Mouse (Mus musculus) intestine, postnatal 0 days (tissue): ENCODE data around the gene Plxnb2. TPM values are rescaled to one million over a fixed set of nuclear protein-coding genes. Genes with fewer than 3 reads are reported as not detected.

ENCODE experiments used
- ATAC-seq: fragments of 200-750 bp; cut with Nextera tagmentation; 2 replicates; pipeline ENCODE4 v1.8.0; 2017; ENCODE audit warnings: mild to moderate bottlenecking, moderate TSS enrichment, moderate library complexity
- H3K27ac ChIP-seq: fragments of 300-500 bp; sonication (generic); 2 replicates; pipeline ENCODE4 v1.5.1; 2014; ENCODE audit warnings: mild to moderate bottlenecking, low read depth, low read length, moderate library complexity
- H3K27me3 ChIP-seq: fragments of 300-500 bp; sonication (generic); replicated peaks from 2 replicates; pipeline ENCODE4 v1.6.1; 2014; ENCODE audit warnings: low read length, mixed read lengths; ENCODE audit not compliant: control insufficient read depth, insufficient read depth
- H3K36me3 ChIP-seq: fragments of 300-500 bp; sonication (generic); 2 replicates; pipeline ENCODE4 v1.6.1; 2014; ENCODE audit warnings: mild to moderate bottlenecking, moderate library complexity; ENCODE audit not compliant: control insufficient read depth, insufficient read depth
- H3K4me1 ChIP-seq: fragments of 300-500 bp; sonication (generic); replicated peaks from 2 replicates; pipeline ENCODE4 v1.6.1; 2014; ENCODE audit warnings: antibody characterized with exemption, low read length, mixed read lengths; ENCODE audit not compliant: control insufficient read depth, insufficient read depth
- H3K4me2 ChIP-seq: fragments of 300-500 bp; sonication (generic); replicated peaks from 2 replicates; pipeline ENCODE4 v1.6.1; 2014; ENCODE audit warnings: low read depth, mild to moderate bottlenecking, moderate library complexity
- H3K4me3 ChIP-seq: fragments of 300-500 bp; sonication (generic); 2 replicates; pipeline ENCODE4 v1.5.1; 2014; ENCODE audit warnings: low read depth, low read length
- H3K9ac ChIP-seq: fragments of 300-500 bp; sonication (generic); 2 replicates; pipeline ENCODE4 v1.6.1; 2014; ENCODE audit warnings: mild to moderate bottlenecking, low read depth, low read length
- H3K9me3 ChIP-seq: fragments of 300-500 bp; sonication (generic); 2 replicates; pipeline ENCODE4 v1.6.1; 2016; ENCODE audit warnings: mixed run types; ENCODE audit not compliant: control insufficient read depth
- CTCF ChIP-seq: sonication (generic); IDR thresholded peaks from 2 replicates; pipeline ENCODE4 v1.5.1; 2016; ENCODE audit warnings: low read depth, mild to moderate bottlenecking, control low read depth, antibody characterized with exemption, moderate library complexity
- WGBS: fragments of 180-500 bp; shearing (Covaris S2); extraction: QIAGEN DNeasy Blood & Tissue Kit; methylation state at CpG from one replicate; pipeline ENCODE4 v1.1.7; 2014; 5-methylcytosine and 5-hydroxymethylcytosine counted together
- microRNA-seq: library from miRNA; unstranded; fragments of <30 nt; microRNA quantifications from one replicate; pipeline ENCODE4, GENCODE M21; 2016
- polyA plus RNA-seq: library from polyadenylated mRNA; unstranded; fragments of >200 nt; fragmentation: Nextera tagmentation; extraction: Ambion mirVana; gene quantifications from 2 replicates; pipeline ENCODE4 v1.2.1, GENCODE M21; 2015

Gene Plxnb2
- polyA plus RNA-seq, 1 experiment from 2014 or later, result 71.5 TPM

- peak within 1 kb of the TSS; percentile 68 for H3K4me3 ChIP-seq
- under 1% methylated on average over 47 of the region's 47 CpGs for WGBS
- peak within 1 kb of the TSS; percentile 64 for H3K9ac ChIP-seq
- TF ChIP-seq CTCF, result 0 out of 2 replicates have a peak, but pooled peaks have one; percentile 17
- peaks cover 12% of the 10 kb centered on the region; the same call in 1 of the 2 replicates for H3K36me3 ChIP-seq
- no peaks in the 10 kb centered on the region for H3K27me3 ChIP-seq
- peaks cover 5% of the 10 kb centered on the region; the same call in 1 of the 2 replicates for H3K4me1 ChIP-seq
- H3K4me2 ChIP-seq, result peak within 1 kb of the TSS; percentile 84
- no peaks in the 10 kb centered on the region for H3K9me3 ChIP-seq
- ATAC-seq, result peak; percentile 89
- H3K27ac ChIP-seq, result peak within 1 kb of the TSS; percentile 31
Observed at GRCm38 (mm10) chr15:89122649-89123366, 57.8 kb downstream of the Plxnb2 start, which contains the start of gene Tubgcp6. Tubgcp6 (minus strand) TSS chr15:89123112.

GRCm38 (mm10) chr15:89118007-89118406 lies 62.6 kb downstream of the Plxnb2 start:
- peaks cover 36% of the 10 kb centered on the region for H3K36me3 ChIP-seq
- no peak overlapping the region for H3K4me2 ChIP-seq
- no peaks in the 10 kb centered on the region for H3K9me3 ChIP-seq
- no peak for ATAC-seq
- TF ChIP-seq CTCF, result peak; percentile 59
- no peak overlapping the region for H3K4me3 ChIP-seq
- peaks cover 5% of the 10 kb centered on the region; the same call in 1 of the 2 replicates for H3K4me1 ChIP-seq
- no peak overlapping the region for H3K9ac ChIP-seq
- H3K27ac ChIP-seq, result no peak overlapping the region
- no peaks in the 10 kb centered on the region for H3K27me3 ChIP-seq

- peaks cover 79% of the 10 kb centered on the region for H3K36me3 ChIP-seq
- H3K9ac ChIP-seq, result no peak overlapping the region
- H3K27me3 ChIP-seq, result no peaks in the 10 kb centered on the region
- no peak overlapping the region for H3K4me3 ChIP-seq
- WGBS, result 63% methylated on average over 9 of the region's 9 CpGs
- no peaks in the 10 kb centered on the region for H3K9me3 ChIP-seq
- no peak for ATAC-seq
- no peaks in the 10 kb centered on the region for H3K4me1 ChIP-seq
- no peak overlapping the region for H3K27ac ChIP-seq
- no peak overlapping the region for H3K4me2 ChIP-seq
- peak; percentile 42 for TF ChIP-seq CTCF
Observed at GRCm38 (mm10) chr15:89110147-89110546, 70.4 kb downstream of the Plxnb2 start.

GRCm38 (mm10) chr15:89106976-89107375 lies 73.6 kb downstream of the Plxnb2 start:
- Histone ChIP-seq H3K27me3 (no peaks in the 10 kb centered on the region), H3K27ac (no peak overlapping the region), H3K9ac (no peak overlapping the region), H3K4me3 (no peak overlapping the region), H3K4me1 (no peaks in the 10 kb centered on the region), H3K36me3 (peaks cover 90% of the 10 kb centered on the region), H3K9me3 (no peaks in the 10 kb centered on the region), H3K4me2 (no peak overlapping the region)
- 90% methylated on average over 1 of the region's 1 CpGs for WGBS
- ATAC-seq, result no peak
- TF ChIP-seq CTCF, result no peak

- Histone ChIP-seq H3K36me3 (peaks cover 91% of the 10 kb centered on the region), H3K27ac (no peak overlapping the region), H3K4me1 (no peaks in the 10 kb centered on the region), H3K9me3 (no peaks in the 10 kb centered on the region), H3K4me3 (no peak overlapping the region), H3K9ac (no peak overlapping the region), H3K4me2 (no peak overlapping the region), H3K27me3 (no peaks in the 10 kb centered on the region)
- no peak for TF ChIP-seq CTCF
- 89% methylated on average over 13 of the region's 13 CpGs for WGBS
- ATAC-seq, result no peak
Observed at GRCm38 (mm10) chr15:89106073-89106472, 74.5 kb downstream of the Plxnb2 start.

Small RNA genes within 50 kb of the gene (microRNA-seq; reads per million reads assigned to microRNA genes)
- 2.2 reads per million for gene Mir6958
- 0.82 reads per million for gene Mir7118

Other genes with a start within 250 kb of the Plxnb2 start
- not detected in 2 replicates for gene Ttll8, start 226.4 kb downstream of the Plxnb2 start, polyA plus RNA-seq
- not detected in 2 replicates for gene Mlc1, start 201.8 kb downstream of the Plxnb2 start, polyA plus RNA-seq
- gene Mov10l1, start 197.9 kb downstream of the Plxnb2 start, polyA plus RNA-seq, result not detected in 2 replicates
- gene Panx2, start 121.1 kb downstream of the Plxnb2 start, polyA plus RNA-seq, result 0.26 and 0.48 TPM in 2 replicates
- gene Trabd, start 105.7 kb downstream of the Plxnb2 start, polyA plus RNA-seq, result 32.5 and 33.0 TPM in 2 replicates
- 9.6 and 10.4 TPM in 2 replicates for gene Selenoo, start 91.7 kb downstream of the Plxnb2 start, polyA plus RNA-seq
- 3.6 and 4.2 TPM in 2 replicates for gene Tubgcp6, start 57.7 kb downstream of the Plxnb2 start, polyA plus RNA-seq
- gene Hdac10, start 52.1 kb downstream of the Plxnb2 start, polyA plus RNA-seq, result 7.6 and 8.6 TPM in 2 replicates
- gene Mapk12, start 40.1 kb downstream of the Plxnb2 start, polyA plus RNA-seq, result 2.3 and 2.7 TPM in 2 replicates
- gene Mapk11, start 31.2 kb downstream of the Plxnb2 start, polyA plus RNA-seq, result 1.6 and 1.9 TPM in 2 replicates
- gene Dennd6b, start 15.7 kb upstream of the Plxnb2 start, polyA plus RNA-seq, result 3.2 and 3.4 TPM in 2 replicates
- gene Ppp6r2, start 30.8 kb upstream of the Plxnb2 start, polyA plus RNA-seq, result 17.7 and 21.3 TPM in 2 replicates
- gene Sbf1, start 134.5 kb upstream of the Plxnb2 start, polyA plus RNA-seq, result 22.2 and 24.2 TPM in 2 replicates
- 0.14 TPM in 1 of 2 replicates, not detected in the other for gene Adm2, start 141.9 kb upstream of the Plxnb2 start, polyA plus RNA-seq
- gene Miox, start 153.6 kb upstream of the Plxnb2 start, polyA plus RNA-seq, result not detected in 2 replicates
- gene Lmf2, start 174.9 kb upstream of the Plxnb2 start, polyA plus RNA-seq, result 19.1 and 20.5 TPM in 2 replicates
- gene Ncaph2, start 174.9 kb upstream of the Plxnb2 start, polyA plus RNA-seq, result 55.2 and 65.2 TPM in 2 replicates
- gene Sco2, start 193.1 kb upstream of the Plxnb2 start, polyA plus RNA-seq, result 14.6 and 18.0 TPM in 2 replicates
- 3.6 and 4.8 TPM in 2 replicates for gene Tymp, start 196.3 kb upstream of the Plxnb2 start, polyA plus RNA-seq
- 2.1 and 3.2 TPM in 2 replicates for gene Odf3b, start 198.5 kb upstream of the Plxnb2 start, polyA plus RNA-seq
- gene Klhdc7b, start 204.1 kb upstream of the Plxnb2 start, polyA plus RNA-seq, result not detected in 2 replicates
- 3.4 and 5.0 TPM in 2 replicates for gene Syce3, start 229.7 kb upstream of the Plxnb2 start, polyA plus RNA-seq
- gene Cpt1b, start 245.1 kb upstream of the Plxnb2 start, polyA plus RNA-seq, result 0.43 and 0.46 TPM in 2 replicates
- gene C730034F03Rik, start 248.8 kb upstream of the Plxnb2 start, polyA plus RNA-seq, result 1.1 and 1.3 TPM in 2 replicates
- not detected in 2 replicates for gene Gm44502, start 248.9 kb upstream of the Plxnb2 start, polyA plus RNA-seq
- 85.8 and 92.3 TPM in 2 replicates for gene Chkb, start 249.1 kb upstream of the Plxnb2 start, polyA plus RNA-seq